Mouse (Mus musculus): ENCODE measurements at regions not wholly inside any gene's neighbourhood (a gene's known extent, or its start where the extent isn't known, plus 50 kb on each side); places are given as distances from the start of the nearest gene placed in this dataset.

- Histone ChIP-seq H3K4me3 (ENCODE audit: low read length) (no peak overlapping the region), H3K9me3 (ENCODE audit: low read length) (no peaks in the 10 kb centered on the region), H3K27ac (no peak overlapping the region), H3K36me3 (ENCODE audit: insufficient read depth, low read length) (no peaks in the 10 kb centered on the region), H3K4me1 (ENCODE audit: insufficient read depth, low read length) (no peaks in the 10 kb centered on the region), H3K9ac (replicated peaks; ENCODE audit: low read length) (no peak overlapping the region), H3K27me3 (ENCODE audit: insufficient read depth, low read length) (no peaks in the 10 kb centered on the region), H3K4me2 (ENCODE audit: low read depth, low read length) (no peak overlapping the region)
- DNase-seq (ENCODE audit: low spot score): no peak
- WGBS: 89% methylated on average over 3 of the region's 3 CpGs
- no peak for TF ChIP-seq CTCF (IDR thresholded peaks at IDR 0.05; ENCODE audit: low read depth)
- no peak for ATAC-seq
Observed at GRCm38 (mm10) chr13:31255506-31255905, 281.5 kb downstream of the Gm5447 start.

- 76% methylated on average over 3 of the region's 3 CpGs for WGBS
Observed at GRCm38 (mm10) chr13:31267865-31268264, 288.1 kb upstream of the Foxq1 start.

GRCm38 (mm10) chr13:31276005-31276644 lies 279.8 kb upstream of the Foxq1 start:
- no peak overlapping the region for H3K27ac ChIP-seq
- H3K9me3 ChIP-seq (ENCODE audit: low read length): no peaks in the 10 kb centered on the region
- no peak for TF ChIP-seq CTCF (IDR thresholded peaks at IDR 0.05; ENCODE audit: low read depth)
- DNase-seq (ENCODE audit: low spot score) (no peak), ATAC-seq (no peak)
- no peaks in the 10 kb centered on the region for H3K4me1 ChIP-seq (ENCODE audit: insufficient read depth, low read length)
- no peak overlapping the region for H3K4me3 ChIP-seq (ENCODE audit: low read length)
- no peak overlapping the region for H3K4me2 ChIP-seq (ENCODE audit: low read depth, low read length)
- no peak overlapping the region for H3K9ac ChIP-seq (replicated peaks; ENCODE audit: low read length)
- no peaks in the 10 kb centered on the region for H3K36me3 ChIP-seq (ENCODE audit: insufficient read depth, low read length)
- WGBS: 70% methylated on average over 6 of the region's 6 CpGs
- H3K27me3 ChIP-seq (ENCODE audit: insufficient read depth, low read length): no peaks in the 10 kb centered on the region

More at GRCm38 (mm10) chr13:31267865-31268264, 288.1 kb upstream of the Foxq1 start:
- no peaks in the 10 kb centered on the region for H3K27me3 ChIP-seq (ENCODE audit: insufficient read depth, low read length)
- no peak overlapping the region for H3K27ac ChIP-seq
- H3K4me1 ChIP-seq (ENCODE audit: insufficient read depth, low read length): no peaks in the 10 kb centered on the region
- DNase-seq (ENCODE audit: low spot score): no peak
- H3K9ac ChIP-seq (replicated peaks; ENCODE audit: low read length): no peak overlapping the region
- H3K4me3 ChIP-seq (ENCODE audit: low read length): no peak overlapping the region
- TF ChIP-seq CTCF (IDR thresholded peaks at IDR 0.05; ENCODE audit: low read depth): no peak
- no peak overlapping the region for H3K4me2 ChIP-seq (ENCODE audit: low read depth, low read length)
- ATAC-seq: no peak
- no peaks in the 10 kb centered on the region for H3K9me3 ChIP-seq (ENCODE audit: low read length)
- H3K36me3 ChIP-seq (ENCODE audit: insufficient read depth, low read length): no peaks in the 10 kb centered on the region

- no peaks in the 10 kb centered on the region for H3K36me3 ChIP-seq (ENCODE audit: insufficient read depth, low read length)
- no peaks in the 10 kb centered on the region for H3K27me3 ChIP-seq (ENCODE audit: insufficient read depth, low read length)
- H3K4me2 ChIP-seq (ENCODE audit: low read depth, low read length): no peak overlapping the region
- H3K9me3 ChIP-seq (ENCODE audit: low read length): no peaks in the 10 kb centered on the region
- H3K4me1 ChIP-seq (ENCODE audit: insufficient read depth, low read length): no peaks in the 10 kb centered on the region
- no peak overlapping the region for H3K9ac ChIP-seq (replicated peaks; ENCODE audit: low read length)
- no peak overlapping the region for H3K27ac ChIP-seq
- ATAC-seq (no peak), DNase-seq (ENCODE audit: low spot score) (no peak)
- TF ChIP-seq CTCF (IDR thresholded peaks at IDR 0.05; ENCODE audit: low read depth): no peak
- no peak overlapping the region for H3K4me3 ChIP-seq (ENCODE audit: low read length)
- 84% methylated on average over 7 of the region's 7 CpGs for WGBS
Observed at GRCm38 (mm10) chr13:31290630-31291029, 265.3 kb upstream of the Foxq1 start.

- Histone ChIP-seq H3K4me2 (ENCODE audit: low read depth, low read length) (no peak overlapping the region), H3K27me3 (ENCODE audit: insufficient read depth, low read length) (no peaks in the 10 kb centered on the region), H3K9me3 (ENCODE audit: low read length) (no peaks in the 10 kb centered on the region), H3K27ac (no peak overlapping the region), H3K9ac (replicated peaks; ENCODE audit: low read length) (no peak overlapping the region), H3K36me3 (ENCODE audit: insufficient read depth, low read length) (no peaks in the 10 kb centered on the region), H3K4me1 (ENCODE audit: insufficient read depth, low read length) (no peaks in the 10 kb centered on the region), H3K4me3 (ENCODE audit: low read length) (no peak overlapping the region)
- TF ChIP-seq CTCF (IDR thresholded peaks at IDR 0.05; ENCODE audit: low read depth): no peak
- no peak for DNase-seq (ENCODE audit: low spot score)
- 89% methylated on average over 13 of the region's 13 CpGs for WGBS
- ATAC-seq: no peak
Observed at GRCm38 (mm10) chr13:31292584-31293387, 263.1 kb upstream of the Foxq1 start.

GRCm38 (mm10) chr13:31294011-31294410 lies 261.9 kb upstream of the Foxq1 start:
- H3K4me3 ChIP-seq (ENCODE audit: low read length): no peak overlapping the region
- H3K9ac ChIP-seq (replicated peaks; ENCODE audit: low read length): no peak overlapping the region
- no peak for TF ChIP-seq CTCF (IDR thresholded peaks at IDR 0.05; ENCODE audit: low read depth)
- H3K27me3 ChIP-seq (ENCODE audit: insufficient read depth, low read length): no peaks in the 10 kb centered on the region
- no peaks in the 10 kb centered on the region for H3K36me3 ChIP-seq (ENCODE audit: insufficient read depth, low read length)
- no peaks in the 10 kb centered on the region for H3K9me3 ChIP-seq (ENCODE audit: low read length)
- no peak overlapping the region for H3K27ac ChIP-seq
- ATAC-seq (no peak; the same call in 1 of the 2 replicates), DNase-seq (ENCODE audit: low spot score) (no peak)
- no peaks in the 10 kb centered on the region for H3K4me1 ChIP-seq (ENCODE audit: insufficient read depth, low read length)
- no peak overlapping the region for H3K4me2 ChIP-seq (ENCODE audit: low read depth, low read length)
- 90% methylated on average over 7 of the region's 7 CpGs for WGBS

- DNase-seq (ENCODE audit: low spot score): no peak
- no peak for ATAC-seq
- no peak for TF ChIP-seq CTCF (IDR thresholded peaks at IDR 0.05; ENCODE audit: low read depth)
- Histone ChIP-seq H3K9me3 (ENCODE audit: low read length) (no peaks in the 10 kb centered on the region), H3K4me3 (ENCODE audit: low read length) (no peak overlapping the region), H3K27ac (no peak overlapping the region), H3K27me3 (ENCODE audit: insufficient read depth, low read length) (no peaks in the 10 kb centered on the region), H3K4me2 (ENCODE audit: low read depth, low read length) (no peak overlapping the region), H3K9ac (replicated peaks; ENCODE audit: low read length) (no peak overlapping the region), H3K36me3 (ENCODE audit: insufficient read depth, low read length) (no peaks in the 10 kb centered on the region), H3K4me1 (ENCODE audit: insufficient read depth, low read length) (no peaks in the 10 kb centered on the region)
- 74% methylated on average over 5 of the region's 5 CpGs for WGBS
Observed at GRCm38 (mm10) chr13:31303194-31303593, 252.7 kb upstream of the Foxq1 start.
